Mouse (Mus musculus): ENCODE data around the gene Wdr45b. TPM values are rescaled to one million over a fixed set of nuclear protein-coding genes. Genes with fewer than 3 reads are reported as not detected.

Wdr45b gene
- 21.6 and 23.2 TPM in 2 replicates for polyA plus RNA-seq (2012; rRNA removed)

GRCm38 (mm10) chr11:121354091-121354707 is at the start of gene Wdr45b:
TSS of gene Wdr45b (minus strand) at chr11:121354445.
- H3K4me1 ChIP-seq (ENCODE audit: control insufficient read depth, insufficient read depth, insufficient read length), result peaks cover 7% of the 10 kb centered on the region
- H3K27ac ChIP-seq (ENCODE audit: insufficient read depth, low read length), result peak within 1 kb of the TSS; percentile 77
- 0 out of 2 replicates have a peak, but pooled peaks cover 1% of the 10 kb centered on the region for H3K36me3 ChIP-seq (ENCODE audit: control insufficient read depth, insufficient read depth, low read length)
- H3K4me3 ChIP-seq (ENCODE audit: extremely low read depth, insufficient read depth, insufficient read length), result peak within 1 kb of the TSS; percentile 78
- H3K27me3 ChIP-seq (ENCODE audit: control insufficient read depth, insufficient read depth, low read length), result no peaks in the 10 kb centered on the region
- TF ChIP-seq CTCF (IDR thresholded peaks at IDR 0.05; ENCODE audit: extremely low read depth, insufficient read depth, insufficient read length, insufficient replicate concordance) (no peak), POLR2A (IDR thresholded peaks at IDR 0.05; ENCODE audit: low read depth, low read length) (peak; percentile 79)
- WGBS, result under 1% methylated on average over 69 of the region's 69 CpGs
- DNase-seq (ENCODE audit: low read depth in 1 of 2, low spot score in 2 of 2), result peak; percentile 95

- H3K36me3 ChIP-seq (ENCODE audit: control insufficient read depth, insufficient read depth, low read length), result no peaks in the 10 kb centered on the region
- no peaks in the 10 kb centered on the region for H3K27me3 ChIP-seq (ENCODE audit: control insufficient read depth, insufficient read depth, low read length)
- no peak for DNase-seq (ENCODE audit: low read depth in 1 of 2, low spot score in 2 of 2)
- TF ChIP-seq POLR2A (IDR thresholded peaks at IDR 0.05; ENCODE audit: low read depth, low read length), result no peak
- no peak for TF ChIP-seq CTCF (IDR thresholded peaks at IDR 0.05; ENCODE audit: extremely low read depth, insufficient read depth, insufficient read length, insufficient replicate concordance)
- H3K4me3 ChIP-seq (ENCODE audit: extremely low read depth, insufficient read depth, insufficient read length), result no peak overlapping the region
- H3K27ac ChIP-seq (ENCODE audit: insufficient read depth, low read length), result no peak overlapping the region
- WGBS, result 86% methylated on average over 3 of the region's 3 CpGs
- H3K4me1 ChIP-seq (ENCODE audit: control insufficient read depth, insufficient read depth, insufficient read length), result peaks cover 3% of the 10 kb centered on the region; the same call in 1 of the 2 replicates
Observed at GRCm38 (mm10) chr11:121392405-121392804, 38.2 kb upstream of the Wdr45b start.

DNA sequence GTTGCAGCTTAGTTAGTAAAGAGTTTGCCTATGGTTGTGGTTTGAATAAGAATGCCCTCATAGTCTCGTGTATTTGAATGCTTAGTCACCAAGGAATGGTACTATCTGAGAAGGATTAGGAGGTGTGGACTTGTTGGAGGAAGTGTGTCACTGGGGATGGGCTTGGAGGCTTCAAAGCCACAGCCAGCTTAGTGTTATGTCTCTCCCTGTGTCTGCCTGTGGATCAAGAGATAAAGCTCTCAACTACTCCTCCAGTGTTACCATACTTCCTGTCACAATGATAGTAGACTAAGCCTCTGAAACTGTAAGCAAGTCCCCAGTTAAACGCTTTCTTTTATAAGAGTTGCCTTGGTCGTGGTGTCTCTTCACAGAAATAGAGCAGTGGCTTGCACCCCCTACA is 36.5 kb upstream of the Wdr45b start:
- WGBS, result 55% methylated on average over 3 of the region's 3 CpGs
- Histone ChIP-seq H3K4me3 (ENCODE audit: extremely low read depth, insufficient read depth, insufficient read length) (no peak overlapping the region), H3K36me3 (ENCODE audit: control insufficient read depth, insufficient read depth, low read length) (no peaks in the 10 kb centered on the region), H3K4me1 (ENCODE audit: control insufficient read depth, insufficient read depth, insufficient read length) (peaks cover 3% of the 10 kb centered on the region; the same call in 1 of the 2 replicates), H3K27ac (ENCODE audit: insufficient read depth, low read length) (no peak overlapping the region), H3K27me3 (ENCODE audit: control insufficient read depth, insufficient read depth, low read length) (no peaks in the 10 kb centered on the region)
- TF ChIP-seq CTCF (IDR thresholded peaks at IDR 0.05; ENCODE audit: extremely low read depth, insufficient read depth, insufficient read length, insufficient replicate concordance) (no peak), POLR2A (IDR thresholded peaks at IDR 0.05; ENCODE audit: low read depth, low read length) (no peak)
- DNase-seq (ENCODE audit: low read depth in 1 of 2, low spot score in 2 of 2), result no peak

GRCm38 (mm10) chr11:121388554-121388945 is 34.3 kb upstream of the Wdr45b start:
- Histone ChIP-seq H3K36me3 (ENCODE audit: control insufficient read depth, insufficient read depth, low read length) (no peaks in the 10 kb centered on the region), H3K4me1 (ENCODE audit: control insufficient read depth, insufficient read depth, insufficient read length) (peaks cover 3% of the 10 kb centered on the region; the same call in 1 of the 2 replicates), H3K27ac (ENCODE audit: insufficient read depth, low read length) (no peak overlapping the region), H3K4me3 (ENCODE audit: extremely low read depth, insufficient read depth, insufficient read length) (no peak overlapping the region), H3K27me3 (ENCODE audit: control insufficient read depth, insufficient read depth, low read length) (no peaks in the 10 kb centered on the region)
- DNase-seq (ENCODE audit: low read depth in 1 of 2, low spot score in 2 of 2), result no peak
- no peak for TF ChIP-seq POLR2A (IDR thresholded peaks at IDR 0.05; ENCODE audit: low read depth, low read length)
- no peak for TF ChIP-seq CTCF (IDR thresholded peaks at IDR 0.05; ENCODE audit: extremely low read depth, insufficient read depth, insufficient read length, insufficient replicate concordance)
- WGBS, result 16% methylated on average over 6 of the region's 6 CpGs

GRCm38 (mm10) chr11:121387750-121388553 is 33.7 kb upstream of the Wdr45b start, which contains the start of gene Rab40b:
TSS of gene Rab40b (minus strand) at chr11:121388251.
- Histone ChIP-seq H3K27me3 (ENCODE audit: control insufficient read depth, insufficient read depth, low read length) (no peaks in the 10 kb centered on the region), H3K4me1 (ENCODE audit: control insufficient read depth, insufficient read depth, insufficient read length) (peaks cover 3% of the 10 kb centered on the region; the same call in 1 of the 2 replicates), H3K4me3 (ENCODE audit: extremely low read depth, insufficient read depth, insufficient read length) (peak within 1 kb of the TSS; percentile 45; the same call in 1 of the 2 replicates), H3K27ac (ENCODE audit: insufficient read depth, low read length) (no peak within 1 kb of the TSS), H3K36me3 (ENCODE audit: control insufficient read depth, insufficient read depth, low read length) (no peaks in the 10 kb centered on the region)
- 3% methylated on average over 61 of the region's 61 CpGs for WGBS
- TF ChIP-seq CTCF (IDR thresholded peaks at IDR 0.05; ENCODE audit: extremely low read depth, insufficient read depth, insufficient read length, insufficient replicate concordance) (no peak), POLR2A (IDR thresholded peaks at IDR 0.05; ENCODE audit: low read depth, low read length) (no peak)
- DNase-seq (ENCODE audit: low read depth in 1 of 2, low spot score in 2 of 2), result peak in 1 of 2 experiments; percentile 5

DNA sequence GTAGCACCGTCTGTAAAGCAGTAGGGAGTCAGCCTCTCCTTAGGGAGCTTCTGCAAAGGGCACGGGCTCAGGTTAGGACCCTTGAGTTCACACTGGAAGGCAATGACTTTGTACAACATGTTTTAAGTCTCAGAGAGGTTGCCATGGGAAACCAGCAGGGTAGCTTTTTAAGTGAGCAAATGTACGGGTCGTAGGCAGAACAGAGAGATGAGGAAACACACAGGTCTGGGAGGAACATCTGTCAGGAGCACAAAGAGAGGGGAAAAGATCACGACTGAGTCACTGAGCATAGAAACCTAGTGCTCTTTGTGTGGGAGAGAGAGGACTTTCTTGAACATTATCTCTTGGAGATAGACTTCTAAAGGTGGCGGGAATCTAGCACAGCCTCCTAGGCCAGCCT is 26.0 kb upstream of the Wdr45b start:
- TF ChIP-seq CTCF (IDR thresholded peaks at IDR 0.05; ENCODE audit: extremely low read depth, insufficient read depth, insufficient read length, insufficient replicate concordance) (no peak), POLR2A (IDR thresholded peaks at IDR 0.05; ENCODE audit: low read depth, low read length) (no peak)
- Histone ChIP-seq H3K27ac (ENCODE audit: insufficient read depth, low read length) (no peak overlapping the region), H3K27me3 (ENCODE audit: control insufficient read depth, insufficient read depth, low read length) (no peaks in the 10 kb centered on the region), H3K36me3 (ENCODE audit: control insufficient read depth, insufficient read depth, low read length) (no peaks in the 10 kb centered on the region), H3K4me1 (ENCODE audit: control insufficient read depth, insufficient read depth, insufficient read length) (no peaks in the 10 kb centered on the region), H3K4me3 (ENCODE audit: extremely low read depth, insufficient read depth, insufficient read length) (no peak overlapping the region)
- no peak for DNase-seq (ENCODE audit: low read depth in 1 of 2, low spot score in 2 of 2)
- WGBS, result 64% methylated on average over 6 of the region's 6 CpGs

All from spleen, adult 2 months (tissue).